Comparison of ENCODE assay signal across 8 mouse cellular contexts in genomic region chr19:5770311-5770710, GRCm38 (mm10). TPM values are rescaled to one million over a fixed set of nuclear protein-coding genes. Genes with fewer than 3 reads are reported as not detected.
DNase-seq lines count a peak whose midpoint lies in the region; ATAC-seq and TF ChIP-seq lines count a peak whose summit lies in the region.

No protein-coding gene starts in this region.

- H3K4me3 ChIP-seq in heart, embryonic 14.5 days (ENCODE audit: control insufficient read depth in 1 of 2, insufficient read depth in 1 of 2, low read depth in 1 of 2, low read length in 2 of 2): peak overlapping the region; percentile 65 to 77
- peak overlapping the region; percentile 78 for H3K4me3 ChIP-seq in bone marrow, adult 2 months (replicated peaks; ENCODE audit: control insufficient read depth, low read depth, low read length)
- H3K4me3 ChIP-seq in heart, postnatal 0 days (ENCODE audit: low read depth, low read length): peak overlapping the region; percentile 73
- peak overlapping the region; percentile 71 for H3K4me3 ChIP-seq in midbrain, embryonic 11.5 days (ENCODE audit: low read depth, low read length)

- H3K4me2 ChIP-seq in heart, embryonic 14.5 days (ENCODE audit: low read length): peak overlapping the region; percentile 83
- H3K4me2 ChIP-seq in heart, postnatal 0 days (ENCODE audit: low read depth, low read length): peak overlapping the region; percentile 89
- peak overlapping the region; percentile 81 for H3K4me2 ChIP-seq in midbrain, embryonic 11.5 days

- TF ChIP-seq CTCF in bone marrow, adult 2 months (IDR thresholded peaks at IDR 0.05; ENCODE audit: control insufficient read depth, insufficient read depth, low read length): no peak
- no peak for TF ChIP-seq CTCF in heart, postnatal 0 days (IDR thresholded peaks at IDR 0.05; ENCODE audit: low read depth)

- TF ChIP-seq EP300 in heart, postnatal 0 days (IDR thresholded peaks at IDR 0.05; ENCODE audit: low read depth): no peak

- H3K27ac ChIP-seq in heart, embryonic 14.5 days (replicated peaks in 1 of 2; ENCODE audit: control insufficient read depth in 1 of 2, insufficient read depth in 1 of 2, low read depth in 2 of 2, low read length in 2 of 2): peak overlapping the region in 1 of 2 experiments; percentile 78; a peak in 2 of 4 replicates
- H3K27ac ChIP-seq in bone marrow, adult 2 months (ENCODE audit: control insufficient read depth, insufficient read depth, low read depth, low read length, poor library complexity): peak overlapping the region; percentile 46; the same call in 1 of the 2 replicates
- peak overlapping the region; percentile 84 for H3K27ac ChIP-seq in heart, postnatal 0 days (ENCODE audit: low read depth)
- no peak overlapping the region for H3K27ac ChIP-seq in midbrain, embryonic 11.5 days (ENCODE audit: low read depth, low read length)

- 43% methylated on average over 9 of the region's 9 CpGs for WGBS in heart, embryonic 14.5 days
- WGBS in bone marrow, adult 2 months: 35% methylated on average over 9 of the region's 9 CpGs
- WGBS in heart, postnatal 0 days: 34% methylated on average over 9 of the region's 9 CpGs
- 57% methylated on average over 9 of the region's 9 CpGs for WGBS in midbrain, embryonic 11.5 days

- peaks cover 8 to 11% of the 10 kb centered on the region in 2 experiments for H3K4me1 ChIP-seq in heart, embryonic 14.5 days (ENCODE audit: control insufficient read depth in 2 of 2, insufficient read depth in 2 of 2, low read length in 2 of 2)
- H3K4me1 ChIP-seq in bone marrow, adult 2 months (ENCODE audit: control insufficient read depth, insufficient read depth, low read length): peaks cover 2% of the 10 kb centered on the region; the same call in 1 of the 2 replicates
- peaks cover 11% of the 10 kb centered on the region for H3K4me1 ChIP-seq in heart, postnatal 0 days (ENCODE audit: control insufficient read depth, insufficient read depth)
- H3K4me1 ChIP-seq in midbrain, embryonic 11.5 days (ENCODE audit: control insufficient read depth, insufficient read depth, low read length): peaks cover 9% of the 10 kb centered on the region

- DNase-seq in heart, adult 18-20 months: no peak
- no peak for DNase-seq in heart, postnatal 0 days (ENCODE audit: low spot score)
- DNase-seq in midbrain, embryonic 11.5 days (ENCODE audit: low spot score, missing footprints): no peak
- no peak for DNase-seq in left cerebral cortex, postnatal 14 days (ENCODE audit: low spot score in 2 of 2)
- no peak for DNase-seq in right cerebral cortex, adult 18-20 months
- no peak for DNase-seq in left cerebral cortex, postnatal 25 days (ENCODE audit: low spot score in 2 of 2)

- intact Hi-C loops in left cerebral cortex, postnatal 14 days (cut with DNase I): loop anchor here (5.0 kb wide), 1 partner anchor 43 kb away; the partner anchor contains the start of genes Ehbp1l1 and Fam89b
- intact Hi-C loops in left cerebral cortex, postnatal 25 days (cut with DNase I): loop anchor here (2.0 kb wide), 1 partner anchor 42 kb away; the partner anchor contains the start of gene Fam89b

- no peaks in the 10 kb centered on the region for H3K9me3 ChIP-seq in heart, embryonic 14.5 days (ENCODE audit: control insufficient read depth, low read length)
- no peaks in the 10 kb centered on the region for H3K9me3 ChIP-seq in heart, postnatal 0 days (replicated peaks; ENCODE audit: control insufficient read depth, low read length)
- no peaks in the 10 kb centered on the region for H3K9me3 ChIP-seq in midbrain, embryonic 11.5 days (ENCODE audit: control insufficient read depth, low read length)

- H3K9ac ChIP-seq in heart, embryonic 14.5 days (ENCODE audit: low read length): peak overlapping the region; percentile 82
- H3K9ac ChIP-seq in heart, postnatal 0 days (replicated peaks; ENCODE audit: low read depth, low read length): peak overlapping the region; percentile 72
- peak overlapping the region; percentile 70 for H3K9ac ChIP-seq in midbrain, embryonic 11.5 days (ENCODE audit: low read length)

- H3K27me3 ChIP-seq in heart, embryonic 14.5 days (ENCODE audit: control insufficient read depth, insufficient read depth, low read length): no peaks in the 10 kb centered on the region
- H3K27me3 ChIP-seq in heart, postnatal 0 days (ENCODE audit: control insufficient read depth, insufficient read depth, low read length): no peaks in the 10 kb centered on the region
- H3K27me3 ChIP-seq in midbrain, embryonic 11.5 days (ENCODE audit: control insufficient read depth, insufficient read depth, low read length): no peaks in the 10 kb centered on the region

- ATAC-seq in heart, embryonic 14.5 days (ENCODE audit: insufficient number of reproducible peaks, insufficient read depth, low FRiP score, low read depth): no peak
- ATAC-seq in heart, postnatal 0 days (ENCODE audit: insufficient read depth, low read depth): no peak
- ATAC-seq in midbrain, embryonic 11.5 days (ENCODE audit: low FRiP score): no peak

- peaks cover 47% of the 10 kb centered on the region for H3K36me3 ChIP-seq in heart, embryonic 14.5 days (ENCODE audit: control insufficient read depth, insufficient read depth, low read length)
- peaks cover 40% of the 10 kb centered on the region for H3K36me3 ChIP-seq in heart, postnatal 0 days (replicated peaks; ENCODE audit: control insufficient read depth, insufficient read depth, low read length)
- H3K36me3 ChIP-seq in midbrain, embryonic 11.5 days (ENCODE audit: control insufficient read depth, insufficient read depth, low read length): peaks cover 10% of the 10 kb centered on the region

- no peak for TF ChIP-seq POLR2A in bone marrow, adult 2 months (IDR thresholded peaks at IDR 0.05; ENCODE audit: borderline replicate concordance, control insufficient read depth, low read depth, low read length)

RNA-seq across cellular contexts. Expression of gene Scyl1, which starts 0.9 kb away (rescaled TPM):
- 56.9 and 62.3 TPM in 2 replicates for polyA plus RNA-seq in heart, embryonic 14.5 days (2014; fragmentation: Nextera tagmentation; extraction: Ambion mirVana)
- total RNA-seq in heart, adult 18-20 months (2021): 10 to 100 TPM; 55.1 to 67.8 TPM
- 26.8 and 38.8 TPM in 2 replicates for polyA plus RNA-seq in bone marrow, adult 2 months (2011; ENCODE audit: insufficient read depth, insufficient read length, low replicate concordance, missing spikeins)
- 78.0 and 82.4 TPM in 2 replicates for total RNA-seq in heart, postnatal 0 days (2014; rRNA removed; ENCODE audit: low replicate concordance)
- polyA plus RNA-seq in heart, postnatal 0 days (2015; fragmentation: Nextera tagmentation; extraction: Ambion mirVana): 46.1 and 47.1 TPM in 2 replicates
- polyA plus RNA-seq in midbrain, embryonic 11.5 days (2014; fragmentation: Nextera tagmentation; extraction: Ambion mirVana): 48.2 and 58.6 TPM in 2 replicates
- 10 to 100 TPM; 77.7 to 79.5 TPM for total RNA-seq in left cerebral cortex, postnatal 14 days (2021)
- total RNA-seq in left cerebral cortex, postnatal 25 days (2021): 10 to 100 TPM; 82.0 to 86.8 TPM

RNA-seq across cellular contexts. Expression of gene Ltbp3, which starts 29.6 kb away (rescaled TPM):
- polyA plus RNA-seq in heart, embryonic 14.5 days (2014; fragmentation: Nextera tagmentation; extraction: Ambion mirVana): 35.7 and 39.0 TPM in 2 replicates
- total RNA-seq in heart, adult 18-20 months (2021): 10 to 100 TPM; 30.4 to 35.5 TPM
- polyA plus RNA-seq in bone marrow, adult 2 months (2011; ENCODE audit: insufficient read depth, insufficient read length, low replicate concordance, missing spikeins): 10.5 and 13.4 TPM in 2 replicates
- 60.0 and 73.4 TPM in 2 replicates for total RNA-seq in heart, postnatal 0 days (2014; rRNA removed; ENCODE audit: low replicate concordance)
- 15.4 and 16.3 TPM in 2 replicates for polyA plus RNA-seq in heart, postnatal 0 days (2015; fragmentation: Nextera tagmentation; extraction: Ambion mirVana)
- polyA plus RNA-seq in midbrain, embryonic 11.5 days (2014; fragmentation: Nextera tagmentation; extraction: Ambion mirVana): 4.8 and 6.0 TPM in 2 replicates
- total RNA-seq in left cerebral cortex, postnatal 14 days (2021): 10 to 100 TPM; 26.6 to 29.0 TPM
- 10 to 100 TPM; 27.0 to 31.6 TPM for total RNA-seq in left cerebral cortex, postnatal 25 days (2021)

RNA-seq across cellular contexts. Expression of gene Fam89b, which starts 40.9 kb away (rescaled TPM):
- polyA plus RNA-seq in heart, embryonic 14.5 days (2014; fragmentation: Nextera tagmentation; extraction: Ambion mirVana): 86.1 and 89.5 TPM in 2 replicates
- 10 to 100 TPM; 21.6 to 26.0 TPM for total RNA-seq in heart, adult 18-20 months (2021)
- 33.5 and 37.8 TPM in 2 replicates for polyA plus RNA-seq in bone marrow, adult 2 months (2011; ENCODE audit: insufficient read depth, insufficient read length, low replicate concordance, missing spikeins)
- 118 and 140 TPM in 2 replicates for total RNA-seq in heart, postnatal 0 days (2014; rRNA removed; ENCODE audit: low replicate concordance)
- 74.8 and 76.6 TPM in 2 replicates for polyA plus RNA-seq in heart, postnatal 0 days (2015; fragmentation: Nextera tagmentation; extraction: Ambion mirVana)
- 157 and 158 TPM in 2 replicates for polyA plus RNA-seq in midbrain, embryonic 11.5 days (2014; fragmentation: Nextera tagmentation; extraction: Ambion mirVana)
- 10 to 100 TPM; 38.7 to 39.2 TPM for total RNA-seq in left cerebral cortex, postnatal 14 days (2021)
- 10 to 100 TPM; 30.0 to 30.2 TPM for total RNA-seq in left cerebral cortex, postnatal 25 days (2021)

RNA-seq across cellular contexts. Expression of gene Ehbp1l1, which starts 44.2 kb away (rescaled TPM):
- 66.5 and 67.1 TPM in 2 replicates for polyA plus RNA-seq in heart, embryonic 14.5 days (2014; fragmentation: Nextera tagmentation; extraction: Ambion mirVana)
- total RNA-seq in heart, adult 18-20 months (2021): 100 to 1,000 TPM; 134 to 144 TPM
- polyA plus RNA-seq in bone marrow, adult 2 months (2011; ENCODE audit: insufficient read depth, insufficient read length, low replicate concordance, missing spikeins): 130 and 224 TPM in 2 replicates
- 113 and 118 TPM in 2 replicates for total RNA-seq in heart, postnatal 0 days (2014; rRNA removed; ENCODE audit: low replicate concordance)
- polyA plus RNA-seq in heart, postnatal 0 days (2015; fragmentation: Nextera tagmentation; extraction: Ambion mirVana): 86.5 and 111 TPM in 2 replicates
- polyA plus RNA-seq in midbrain, embryonic 11.5 days (2014; fragmentation: Nextera tagmentation; extraction: Ambion mirVana): 5.3 and 5.4 TPM in 2 replicates
- 10 to 100 TPM; 36.6 to 37.7 TPM for total RNA-seq in left cerebral cortex, postnatal 14 days (2021)
- 10 to 100 TPM; 24.6 to 27.3 TPM for total RNA-seq in left cerebral cortex, postnatal 25 days (2021)
